Mouse (Mus musculus) frontal cortex, adult 2 months (tissue): ENCODE data around the gene Slc37a4. TPM values are rescaled to one million over a fixed set of nuclear protein-coding genes. Genes with fewer than 3 reads are reported as not detected.
"Not testable (repeated sequence)": the region's sequence is repeated elsewhere in the genome, so short reads cannot be mapped to it uniquely, and the experiment has no call there.

Experiments used
- DNase-seq, 2 experiments: peaks; one replicate each; pipeline ENCODE4 v3.0.0; 2022; ENCODE audit warnings: low spot score in 1 of 2; ENCODE audit errors: extremely low spot score in 1 of 2
- polyA plus RNA-seq: library from polyadenylated mRNA; depleted of rRNA; stranded (reverse); fragments of >200 nt; gene quantifications from 2 replicates; pipeline ENCODE4 v1.2.3, GENCODE M21; 2012

Slc37a4 gene
- polyA plus RNA-seq, 1 experiment: 46.9 TPM

- DNase-seq: no peak
These were observed 1.4 kb downstream of the Slc37a4 start for GRCm38 (mm10) chr9:44398087-44398486.

DNA sequence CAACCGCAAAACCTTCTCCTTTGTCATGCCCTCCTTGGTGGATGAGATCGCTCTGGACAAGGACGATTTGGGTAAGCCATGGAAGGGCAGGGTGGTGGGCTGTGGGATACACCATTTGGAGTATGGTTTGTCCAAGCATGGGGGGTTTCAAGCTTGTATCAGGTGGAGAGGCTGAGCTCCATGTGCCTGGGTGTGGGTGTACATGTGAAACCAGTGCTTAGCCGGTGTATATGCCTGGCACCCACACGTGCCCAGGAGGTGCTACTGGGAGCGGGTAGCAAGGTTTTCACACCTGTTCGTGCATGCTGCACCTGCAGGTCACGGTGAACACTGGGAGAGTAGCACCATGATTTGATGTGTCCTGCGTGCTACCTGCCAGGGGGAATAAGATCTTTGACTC is 1.9 kb downstream of the Slc37a4 start:
- DNase-seq: no peak

- DNase-seq: no peak
These were observed 2.6 kb downstream of the Slc37a4 start for GRCm38 (mm10) chr9:44399114-44399794.

GRCm38 (mm10) chr9:44399795-44400114 is 3.1 kb downstream of the Slc37a4 start:
- DNase-seq: no peak

DNA sequence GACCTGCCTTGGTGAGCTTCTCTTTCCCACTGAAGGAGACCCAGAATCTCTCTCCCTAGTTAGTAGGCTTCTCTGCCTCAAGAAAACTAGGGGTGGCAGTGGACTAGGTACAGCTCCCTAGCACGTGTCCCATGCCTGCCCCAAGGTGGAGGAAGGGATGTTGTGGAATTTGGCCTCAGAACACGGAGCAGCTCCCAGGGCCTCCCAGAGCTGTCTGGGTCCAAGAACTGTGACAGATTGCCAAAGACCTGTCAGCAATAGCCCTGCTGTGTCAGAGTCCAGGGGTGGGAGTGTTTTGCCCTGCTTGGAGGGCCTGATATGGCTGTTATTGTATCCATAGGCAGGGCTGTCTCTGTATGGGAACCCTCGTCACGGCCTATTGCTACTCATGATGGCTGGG is 4.4 kb downstream of the Slc37a4 start:
- DNase-seq: no peak

DNA sequence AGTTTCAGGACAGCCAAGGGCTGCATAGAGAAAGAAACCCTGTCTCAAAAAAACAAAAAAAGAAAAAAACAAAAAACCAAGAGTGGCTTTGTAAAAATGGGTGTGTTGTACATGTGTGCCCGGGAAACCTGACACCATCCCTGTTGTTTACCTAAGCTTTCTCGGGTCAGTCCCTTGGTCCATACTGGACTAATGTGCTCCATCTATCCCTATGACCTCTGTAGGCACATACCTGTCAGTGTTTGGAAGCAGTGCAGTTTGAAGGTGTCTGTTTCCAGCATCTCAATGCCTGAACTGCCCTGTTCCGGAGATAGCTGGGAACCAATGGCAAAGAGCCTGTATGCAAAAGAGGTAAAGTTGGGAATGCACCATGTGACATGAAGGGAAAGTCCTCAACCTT is 8.4 kb downstream of the Slc37a4 start:
- DNase-seq: no peak

GRCm38 (mm10) chr9:44406906-44407751 is 10.5 kb downstream of the Slc37a4 start, which contains the start of the genes Rps25 and Trappc4:
Gene Rps25, plus strand, starts transcription at chr9:44407139.
Gene Trappc4, minus strand, starts transcription at chr9:44407600.
- DNase-seq: peak; percentile 86 to 94

DNA sequence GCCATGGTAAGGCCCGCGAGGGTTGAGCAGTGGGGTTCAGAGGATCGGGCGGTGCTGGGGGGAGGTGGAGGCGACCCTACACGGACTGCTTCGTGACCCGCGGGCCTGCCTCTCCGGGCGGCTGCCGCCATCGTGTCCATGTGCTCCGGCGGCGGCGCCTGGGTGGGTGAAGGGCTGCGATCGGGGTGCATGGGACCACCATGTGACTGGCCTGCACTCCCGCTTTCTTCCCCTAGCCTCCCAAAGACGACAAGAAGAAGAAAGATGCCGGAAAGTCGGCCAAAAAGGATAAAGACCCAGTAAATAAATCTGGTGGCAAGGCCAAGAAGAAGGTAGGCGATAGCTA is 11.1 kb downstream of the Slc37a4 start:
- DNase-seq: no peak

DNA sequence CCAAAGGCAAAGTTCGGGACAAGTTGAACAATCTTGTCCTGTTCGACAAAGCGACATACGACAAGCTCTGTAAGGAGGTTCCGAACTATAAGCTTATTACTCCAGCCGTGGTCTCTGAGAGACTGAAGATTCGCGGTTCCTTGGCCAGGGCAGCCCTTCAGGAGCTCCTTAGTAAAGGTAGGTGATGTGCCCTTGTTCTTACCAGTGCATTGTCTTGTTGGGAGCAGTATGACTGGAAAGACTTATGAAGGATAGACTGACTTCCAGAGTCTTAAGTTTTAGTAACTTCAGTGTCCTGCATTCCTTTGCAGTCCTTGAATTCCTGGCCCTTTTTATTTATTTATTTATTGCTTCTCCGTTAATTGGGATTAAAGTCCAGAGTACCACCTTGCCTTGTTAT is 12.0 kb downstream of the Slc37a4 start:
- DNase-seq: not testable (repeated sequence)

GRCm38 (mm10) chr9:44410647-44411336 is 14.1 kb downstream of the Slc37a4 start:
- DNase-seq: no peak

DNA sequence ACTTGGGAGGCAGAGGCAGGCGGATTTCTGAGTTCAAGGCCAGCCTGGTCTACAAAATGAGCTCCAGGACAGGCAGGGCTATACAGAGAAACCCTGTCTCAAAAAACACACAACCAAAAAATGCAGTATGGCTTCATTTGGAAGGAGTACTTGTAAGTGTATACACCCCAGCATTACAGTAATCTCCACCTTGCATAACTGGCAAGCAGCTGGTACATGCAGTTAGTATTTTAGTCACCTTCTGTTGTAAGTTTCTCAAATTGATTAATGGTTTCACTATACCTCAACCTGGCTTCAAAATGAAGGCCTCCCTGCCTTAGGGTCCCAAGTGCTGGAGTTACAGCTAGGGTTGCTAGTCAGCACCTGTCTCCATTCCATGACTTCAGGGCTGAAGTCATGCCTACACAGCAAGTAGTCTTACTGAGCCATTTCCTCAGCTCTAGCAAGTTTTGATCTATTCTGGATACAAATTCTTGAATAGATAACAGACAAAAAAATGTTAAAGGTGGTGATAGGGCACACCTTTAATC is 15.0 kb downstream of the Slc37a4 start:
- DNase-seq: no peak

- no peak for DNase-seq
These were observed 15.7 kb downstream of the Slc37a4 start for GRCm38 (mm10) chr9:44412306-44412705.

GRCm38 (mm10) chr9:44412781-44413180 is 16.1 kb downstream of the Slc37a4 start:
- DNase-seq: no peak

DNA sequence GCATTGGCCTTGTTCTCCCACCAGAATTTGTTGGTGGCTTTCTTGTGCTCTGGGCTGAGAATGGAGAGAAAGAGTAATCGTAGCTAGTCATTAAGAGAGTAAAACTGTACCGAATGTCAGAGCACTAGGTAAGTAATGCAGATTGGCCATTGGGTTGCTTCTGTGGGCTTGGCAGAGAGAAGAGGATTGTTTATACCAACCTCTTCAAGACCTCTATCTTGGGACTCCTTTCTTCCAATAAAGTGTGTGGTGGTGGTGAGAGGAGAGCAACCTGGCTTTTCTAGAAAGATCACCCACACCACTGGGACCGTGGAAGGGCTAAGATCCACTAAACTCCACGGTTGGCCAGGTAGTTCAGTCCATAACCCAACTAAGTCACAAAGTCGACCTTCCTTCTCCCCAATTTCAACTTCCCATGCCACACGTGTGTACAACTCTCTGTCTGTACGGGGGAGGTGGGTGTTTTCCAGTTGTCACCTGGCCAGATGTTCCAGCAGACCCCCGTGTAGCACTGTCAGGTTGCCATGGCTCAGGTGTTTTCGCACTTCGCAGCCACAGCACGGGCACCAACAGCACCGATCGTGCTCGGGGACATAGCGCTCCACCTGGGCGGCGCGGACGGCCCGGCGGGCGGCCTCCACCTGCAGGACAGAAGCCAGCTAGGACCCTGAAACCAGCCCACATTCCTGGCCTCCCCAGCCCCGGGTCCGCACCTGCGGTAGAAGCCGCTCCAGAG is 20.7 kb downstream of the Slc37a4 start:
- no peak for DNase-seq

- DNase-seq: peak; percentile 85 to 98
These were observed 21.3 kb downstream of the Slc37a4 start for GRCm38 (mm10) chr9:44417892-44418363.

DNA sequence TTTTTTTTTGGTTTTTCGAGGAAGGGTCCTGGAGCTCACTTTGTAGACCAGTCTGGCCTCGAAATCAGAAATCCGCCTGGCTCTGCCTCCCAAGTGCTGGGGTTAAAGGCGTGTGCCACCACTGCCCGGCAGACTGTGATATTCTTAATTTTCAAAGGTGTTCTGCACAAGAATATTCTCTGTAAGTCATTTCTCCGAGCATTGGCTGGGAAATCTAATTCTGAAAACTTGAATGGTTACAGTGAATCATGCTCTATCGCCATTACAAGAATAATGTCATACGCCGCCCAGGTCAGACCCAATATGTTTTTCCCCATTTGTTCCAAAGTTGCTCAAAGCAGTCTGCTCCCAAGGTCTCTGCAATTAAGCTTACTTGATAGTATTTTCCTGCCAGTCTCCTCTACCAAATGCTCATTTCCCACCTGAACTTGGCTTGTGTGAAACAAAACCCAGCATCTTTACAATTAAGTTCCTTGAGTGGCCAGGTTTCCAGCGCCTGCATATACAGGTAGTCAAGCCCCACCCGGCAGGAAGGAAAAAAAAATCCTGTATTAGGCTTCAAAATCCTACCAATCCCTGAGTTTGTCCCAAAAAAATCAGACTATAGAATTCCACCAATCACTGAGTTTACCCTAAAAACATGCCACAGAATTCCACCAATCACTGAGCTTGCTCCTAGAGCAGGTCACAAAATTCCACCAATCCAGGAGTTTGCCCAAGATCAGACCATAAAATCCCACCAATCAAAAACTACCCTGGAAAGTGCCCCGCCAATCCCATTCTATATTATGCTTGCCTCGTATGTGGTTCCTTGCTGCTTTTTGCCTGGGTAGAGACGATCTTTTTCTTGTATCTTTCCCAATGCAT is 22.1 kb downstream of the Slc37a4 start, which contains the start of gene Ccdc84:
TSS of gene Ccdc84 (minus strand) at position 51 of the 867 bp plus-strand sequence.
- no peak for DNase-seq

GRCm38 (mm10) chr9:44419730-44420129 is 23.1 kb downstream of the Slc37a4 start:
- not testable (repeated sequence) for DNase-seq

DNA sequence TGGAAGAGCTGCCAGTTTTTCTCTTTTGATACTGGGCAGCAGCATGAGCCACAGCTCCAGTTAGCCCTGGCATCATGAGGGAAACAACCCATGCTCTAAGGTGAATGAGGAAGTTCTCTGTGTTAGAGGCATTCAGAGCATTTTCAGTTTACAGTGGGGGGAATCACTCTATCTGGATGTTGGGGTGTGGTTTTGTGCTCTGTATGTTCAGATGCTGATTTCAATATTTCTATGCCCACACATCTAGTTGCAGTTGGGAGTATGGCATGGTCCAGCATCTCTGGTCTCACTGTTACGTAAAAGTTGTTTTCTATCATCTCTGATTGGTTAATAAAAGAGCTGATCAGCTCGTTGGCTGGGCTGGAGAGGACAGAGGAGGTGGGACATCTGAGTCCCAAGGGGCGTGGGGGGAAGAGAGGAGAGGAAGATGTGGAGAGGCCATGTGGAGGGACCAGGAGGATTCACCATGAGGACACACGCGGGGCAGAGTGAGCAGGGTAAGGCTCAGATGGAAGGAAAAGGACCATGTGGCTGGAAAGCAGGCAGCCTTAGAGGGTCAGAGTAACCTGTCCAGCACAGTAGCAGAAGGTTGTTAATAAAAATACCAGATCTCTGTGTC is 23.7 kb downstream of the Slc37a4 start:
- no peak for DNase-seq

- no peak for DNase-seq
These were observed 26.9 kb downstream of the Slc37a4 start for GRCm38 (mm10) chr9:44423576-44423975.
